Mouse (Mus musculus): Measurements from ENCODE around the gene Ints5.

Gene Ints5

DNA sequence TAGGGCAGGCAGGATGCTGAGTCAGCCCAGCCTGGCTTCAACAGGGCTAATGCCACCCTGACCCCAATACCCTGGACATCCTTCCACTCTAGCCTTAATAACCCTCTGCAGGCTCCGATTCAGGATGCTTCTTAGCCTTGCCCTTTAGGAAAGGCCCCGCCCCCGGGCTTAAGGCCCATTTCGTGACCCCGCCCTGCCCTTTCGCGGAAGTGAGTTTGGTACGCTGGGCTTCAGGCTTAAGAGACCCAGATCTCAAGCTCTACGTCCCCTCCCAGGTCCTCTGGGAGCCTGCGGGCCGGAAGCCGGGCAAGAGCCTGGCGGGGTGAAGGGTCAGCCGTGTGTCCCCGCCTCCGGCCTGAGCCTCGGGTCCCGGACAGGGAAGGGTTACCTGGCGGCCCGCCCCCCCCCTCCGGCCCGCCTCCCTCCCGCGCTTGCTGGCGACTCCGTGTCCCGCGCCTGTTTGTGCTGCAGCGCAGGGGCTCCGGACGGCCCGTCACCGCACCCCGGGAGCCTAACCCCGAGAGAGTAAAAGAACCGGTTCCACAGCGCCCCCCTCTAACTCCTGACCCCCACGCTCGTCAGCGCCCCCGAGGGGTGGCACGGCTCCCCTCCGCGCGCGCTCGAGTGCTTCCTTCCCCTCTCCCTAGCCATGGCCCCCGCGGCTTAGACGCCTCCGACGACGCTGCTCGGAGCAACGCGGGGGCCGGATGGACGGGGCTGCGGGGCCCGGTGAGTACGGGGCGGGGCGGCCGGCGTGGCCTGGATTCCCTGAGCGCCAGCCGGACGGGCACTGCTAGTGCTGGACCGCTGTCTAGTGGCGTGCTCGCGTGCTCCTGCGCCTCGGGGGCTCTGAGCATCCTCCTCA lies 36.7 kb downstream of the Ints5 start, which contains the start of the genes Rom1 and Eml3:
Gene Rom1, minus strand, starts transcription at position 133 of the 865 bp plus-strand sequence.
Gene Eml3, plus strand, starts transcription at position 329 of the 865 bp plus-strand sequence.
- peak; percentile 86 for DNase-seq

DNA sequence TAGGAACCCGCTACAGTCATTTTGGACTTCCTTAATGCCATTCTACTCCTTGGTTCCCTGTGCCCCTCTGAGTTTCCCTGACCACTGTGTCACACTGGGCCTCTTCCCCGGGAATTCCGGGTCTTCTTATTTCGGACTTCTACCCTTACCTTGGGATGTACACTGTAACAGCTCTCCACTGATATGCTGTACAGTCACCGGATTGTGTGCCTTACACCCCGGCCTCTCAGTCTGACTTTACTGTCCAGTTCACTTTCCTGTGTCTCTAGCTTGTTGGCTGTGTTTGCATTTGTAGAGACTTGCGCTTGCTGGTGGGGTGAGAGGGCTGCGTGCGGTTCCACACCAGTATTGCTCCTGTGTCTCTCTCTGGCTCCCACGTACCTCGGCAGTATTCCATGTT lies 37.3 kb downstream of the Ints5 start:
- DNase-seq = no peak

DNA sequence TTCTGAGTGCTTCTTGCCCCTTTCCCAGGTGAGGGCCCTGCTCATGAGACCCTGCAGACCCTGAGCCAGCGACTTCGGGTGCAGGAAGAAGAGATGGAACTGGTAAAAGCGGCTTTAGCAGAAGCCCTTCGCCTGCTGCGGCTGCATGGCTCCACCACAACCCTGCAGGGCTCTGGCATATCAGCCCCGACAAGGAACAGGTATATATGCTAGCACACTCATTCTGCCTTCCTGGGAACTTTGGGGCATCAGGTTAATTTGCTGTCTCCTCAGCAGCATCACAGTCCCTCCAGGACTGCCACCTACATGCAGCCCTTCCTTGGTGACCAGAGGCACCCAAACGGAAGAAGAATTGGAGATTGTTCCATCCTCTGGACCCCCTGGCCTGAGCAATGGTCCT lies 38.0 kb downstream of the Ints5 start:
- no peak for DNase-seq

DNA sequence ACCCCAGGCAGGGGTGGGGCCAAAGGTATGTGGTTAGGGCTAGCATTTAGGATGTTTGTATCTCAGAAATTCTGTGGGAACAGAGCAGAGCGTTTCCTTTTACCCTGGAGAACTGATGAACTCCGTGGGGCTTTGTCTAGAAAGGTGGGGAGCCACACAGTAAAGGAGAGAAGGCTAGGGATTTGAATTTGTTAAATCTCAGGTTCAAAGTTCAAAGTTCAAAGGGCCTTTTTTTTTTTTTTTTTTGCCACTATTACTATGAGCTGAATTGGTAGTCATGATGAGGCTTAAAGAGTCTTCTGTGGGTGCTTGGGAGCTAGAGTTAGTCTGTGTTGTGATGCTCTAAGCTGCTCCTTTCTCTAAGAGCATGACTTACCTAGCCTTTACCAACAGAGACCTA lies 43.9 kb downstream of the Ints5 start:
- DNase-seq = no peak

DNA sequence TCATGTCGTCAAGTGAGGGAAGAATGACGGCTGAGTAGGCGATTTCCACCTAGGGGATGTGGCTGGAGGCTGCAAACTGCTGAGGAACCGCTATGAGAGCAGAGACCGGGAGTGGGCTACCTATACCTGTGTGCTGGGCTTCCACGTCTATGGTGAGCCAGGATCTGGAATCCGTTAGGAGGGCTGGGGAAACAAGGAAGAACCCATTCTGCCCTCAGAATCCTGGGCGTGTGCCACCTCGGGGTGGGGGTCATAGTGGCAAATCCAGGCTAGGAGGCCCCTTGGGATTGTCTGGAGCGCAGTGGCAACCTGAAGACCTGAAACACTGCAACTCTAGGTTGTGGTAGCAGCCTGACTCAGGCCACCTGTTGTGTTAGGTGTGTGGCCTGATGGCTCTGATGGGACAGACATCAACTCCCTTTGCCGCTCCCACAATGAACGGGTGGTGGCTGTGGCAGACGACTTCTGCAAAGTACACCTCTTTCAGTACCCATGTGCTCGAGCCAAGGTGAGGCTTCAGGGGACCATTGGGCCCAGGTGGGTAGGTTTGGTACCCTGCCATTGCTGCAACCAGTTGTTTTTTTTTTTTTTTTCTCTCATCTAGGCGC lies 47.8 kb downstream of the Ints5 start:
- no peak for DNase-seq

DNA sequence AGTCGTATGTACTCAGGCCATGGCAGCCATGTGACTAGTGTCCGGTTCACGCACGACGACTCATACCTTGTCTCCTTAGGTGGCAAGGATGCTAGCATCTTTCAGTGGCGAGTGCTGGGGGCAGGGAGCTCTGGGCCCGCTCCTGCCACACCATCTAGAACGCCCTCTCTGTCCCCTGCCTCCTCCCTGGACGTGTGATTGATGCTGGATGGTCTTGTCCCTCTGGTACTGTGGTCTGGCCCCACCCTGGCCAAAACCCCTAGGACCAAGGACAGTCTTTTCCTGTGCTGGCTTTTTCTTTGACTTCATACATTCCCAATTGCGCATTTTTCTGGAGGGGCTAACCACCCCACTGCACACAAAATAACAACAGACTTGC lies 48.3 kb downstream of the Ints5 start:
- no peak for DNase-seq

DNA sequence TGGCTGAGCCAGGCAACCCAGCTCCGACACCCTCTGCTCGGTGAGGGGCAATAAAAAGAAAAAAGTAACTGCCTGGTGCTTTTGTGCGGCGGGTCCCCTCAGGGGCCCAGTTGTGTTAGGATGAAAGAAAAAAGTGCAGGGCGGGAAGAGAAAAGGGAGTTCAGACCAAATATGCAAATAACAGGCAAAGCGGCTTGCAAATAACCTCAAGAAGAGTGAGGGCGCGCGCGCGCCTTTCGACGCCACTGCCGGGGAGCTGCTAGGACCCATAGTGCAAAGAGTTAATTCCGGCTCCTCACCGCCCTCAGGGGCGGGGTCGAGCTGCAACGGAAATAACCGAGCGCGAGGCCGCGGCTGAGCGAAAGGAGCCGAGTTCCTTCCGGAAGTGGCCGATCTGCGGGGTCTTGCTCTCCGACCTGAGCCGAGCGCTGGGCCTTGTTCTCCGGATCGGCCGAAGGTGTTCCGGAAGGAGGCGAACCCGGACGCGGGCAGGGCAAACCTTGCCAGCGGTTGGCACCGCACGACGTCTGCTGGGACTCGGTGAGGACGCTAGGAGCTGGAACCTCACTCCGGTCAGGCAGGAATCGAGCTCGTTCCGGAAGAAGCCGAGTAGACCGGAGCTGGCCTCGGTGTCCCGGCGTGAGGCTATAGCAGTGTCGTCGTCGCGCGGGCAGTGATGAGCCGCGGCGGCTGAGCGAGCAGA lies 48.9 kb downstream of the Ints5 start, which contains the start of gene Mta2:
Gene Mta2, plus strand, starts transcription at position 361 of the 703 bp plus-strand sequence.
- DNase-seq = peak; percentile 96 to 97

DNA sequence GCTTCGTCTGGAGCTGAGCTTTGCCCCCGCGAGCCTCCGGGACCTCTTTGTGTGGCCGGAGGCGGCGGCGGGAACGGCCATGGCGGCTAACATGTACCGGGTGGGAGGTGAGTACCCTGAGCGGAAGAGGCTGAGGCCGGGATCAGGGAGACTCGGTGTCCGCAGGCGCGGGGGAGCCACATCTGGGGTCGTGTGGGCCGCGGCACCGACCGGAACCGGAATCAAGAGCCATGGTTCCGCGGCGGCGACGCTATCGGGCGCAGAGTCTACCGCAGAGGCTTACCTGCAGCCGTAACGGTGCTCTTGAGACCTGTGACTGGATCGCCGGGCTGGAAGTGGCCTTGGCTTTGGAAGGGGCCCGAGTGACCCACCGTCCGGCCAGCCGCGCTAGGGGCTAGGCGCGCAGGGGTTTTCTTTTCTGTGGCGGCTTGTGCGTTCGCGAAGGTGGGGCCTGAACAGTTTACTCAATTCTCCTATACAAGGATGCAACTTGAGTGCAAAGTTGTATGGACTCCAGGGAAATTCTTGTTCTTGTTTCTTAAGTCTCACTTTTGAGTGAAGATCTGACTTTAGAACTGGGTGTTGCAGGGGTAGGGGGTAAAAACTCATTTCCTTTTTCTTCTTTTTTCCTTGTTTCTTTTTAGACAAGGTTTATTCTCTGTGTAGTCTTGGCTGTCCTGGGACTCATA lies 49.6 kb downstream of the Ints5 start:
- DNase-seq = no peak

DNA sequence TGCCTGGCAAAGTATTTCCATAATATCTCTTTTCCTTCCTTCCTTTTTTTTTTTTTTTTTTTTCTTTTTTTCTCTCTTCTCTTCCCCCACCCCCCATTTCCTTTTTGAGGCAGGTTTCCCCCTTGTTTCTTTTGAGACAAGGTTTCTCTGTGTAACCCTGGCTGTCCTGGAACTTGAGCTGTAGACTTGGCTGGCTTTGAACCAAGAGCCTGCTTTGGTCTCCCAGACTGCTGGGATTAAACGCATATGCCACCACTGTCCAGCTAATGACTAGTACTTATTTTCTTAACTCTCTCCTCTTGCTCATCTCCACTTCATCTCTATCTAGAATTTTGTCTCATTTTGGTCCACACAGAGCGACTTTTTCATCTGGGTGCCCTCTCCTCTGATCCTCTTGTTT lies 50.2 kb downstream of the Ints5 start:
- DNase-seq = no peak

DNA sequence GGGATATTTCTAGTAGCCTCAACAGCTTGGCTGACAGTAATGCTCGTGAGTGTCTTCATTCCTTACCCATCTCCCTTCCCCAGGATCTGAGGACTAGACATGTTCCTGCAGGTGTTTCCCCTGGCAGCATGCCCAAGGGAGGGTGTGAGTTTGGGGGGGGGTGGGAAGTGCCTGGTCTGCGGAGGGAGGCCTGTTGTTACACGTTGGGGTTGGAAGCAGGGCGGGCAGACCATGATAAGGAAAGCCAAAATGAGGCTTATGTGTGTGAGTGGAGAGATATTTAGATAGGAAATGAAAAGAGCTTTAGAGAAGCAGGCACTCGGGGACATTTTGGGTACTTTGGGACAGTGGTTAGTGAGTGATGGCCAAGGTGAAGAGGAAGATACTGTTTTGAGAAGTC lies 51.3 kb downstream of the Ints5 start:
- no peak for DNase-seq

DNA sequence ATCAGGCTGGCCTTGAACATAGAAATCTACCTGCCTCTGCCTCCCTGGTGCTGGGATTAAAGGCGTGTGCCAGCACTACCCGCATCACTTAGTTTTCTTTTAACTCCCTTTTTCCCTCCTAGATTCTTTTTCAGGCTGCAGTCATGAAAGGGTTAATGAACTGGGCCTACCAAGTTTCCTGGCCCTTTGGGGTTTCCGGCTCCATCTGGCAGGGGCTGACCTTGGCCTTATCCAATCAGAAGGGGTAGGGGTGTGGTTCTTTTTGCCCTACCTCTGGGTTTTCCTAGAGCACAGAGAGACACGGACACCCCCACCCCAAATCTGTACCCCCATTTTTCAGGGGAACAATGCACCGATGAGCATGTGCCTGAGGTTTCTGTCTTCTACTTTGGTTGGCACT lies 51.9 kb downstream of the Ints5 start:
- DNase-seq = peak; percentile 62 to 64

DNA sequence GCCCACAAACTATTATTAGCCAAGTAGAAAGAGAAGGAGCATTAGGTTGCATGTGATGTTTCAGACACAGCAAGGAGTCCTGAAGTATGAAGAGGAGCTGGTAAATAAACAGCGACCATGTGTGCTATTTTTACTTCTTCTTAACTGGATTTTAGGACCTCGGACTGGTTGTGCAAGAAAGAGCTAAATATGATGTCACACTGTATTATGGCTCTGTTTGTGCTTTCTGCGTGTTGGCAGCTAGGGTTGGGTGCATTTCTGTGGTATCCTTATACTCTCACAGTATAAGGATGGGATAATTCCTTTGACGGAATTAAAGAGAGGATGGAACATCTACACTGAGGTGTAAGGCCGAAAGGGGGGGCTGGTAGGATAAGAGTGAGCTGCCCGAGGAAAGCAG lies 52.4 kb downstream of the Ints5 start:
- no peak for DNase-seq

DNA sequence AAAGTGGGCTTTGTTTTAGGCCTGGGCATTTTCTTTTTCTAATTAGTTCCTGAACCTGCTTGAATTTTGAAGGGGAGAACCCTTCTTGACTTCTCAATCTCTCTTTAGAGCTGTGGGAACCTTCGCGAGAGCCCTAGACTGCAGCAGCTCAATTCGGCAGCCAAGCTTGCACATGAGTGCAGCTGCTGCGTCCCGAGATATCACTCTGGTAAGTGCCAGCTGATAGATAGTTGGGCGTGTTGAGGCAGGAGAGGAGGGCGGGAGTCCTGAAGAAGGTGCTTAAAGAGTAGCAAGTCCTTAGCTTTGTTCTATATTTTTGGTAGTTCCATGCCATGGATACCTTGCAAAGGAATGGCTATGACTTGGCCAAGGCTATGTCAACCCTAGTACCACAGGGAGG lies 54.1 kb downstream of the Ints5 start:
- no peak for DNase-seq
